Mouse (Mus musculus) intestine, postnatal 0 days (tissue): ENCODE measurements around the gene Epo. TPM values are rescaled to one million over a fixed set of nuclear protein-coding genes. Genes with fewer than 3 reads are reported as not detected.

Experiments used
- ATAC-seq: fragments of 200-750 bp; cut with Nextera tagmentation; 2 replicates; pipeline ENCODE4 v1.8.0; 2017; ENCODE audit warnings: mild to moderate bottlenecking, moderate TSS enrichment, moderate library complexity
- H3K27ac ChIP-seq: fragments of 300-500 bp; sonication (generic); 2 replicates; pipeline ENCODE4 v1.5.1; 2014; ENCODE audit warnings: mild to moderate bottlenecking, low read depth, low read length, moderate library complexity
- H3K27me3 ChIP-seq: fragments of 300-500 bp; sonication (generic); replicated peaks from 2 replicates; pipeline ENCODE4 v1.6.1; 2014; ENCODE audit warnings: low read length, mixed read lengths; ENCODE audit not compliant: control insufficient read depth, insufficient read depth
- H3K36me3 ChIP-seq: fragments of 300-500 bp; sonication (generic); 2 replicates; pipeline ENCODE4 v1.6.1; 2014; ENCODE audit warnings: mild to moderate bottlenecking, moderate library complexity; ENCODE audit not compliant: control insufficient read depth, insufficient read depth
- H3K4me1 ChIP-seq: fragments of 300-500 bp; sonication (generic); replicated peaks from 2 replicates; pipeline ENCODE4 v1.6.1; 2014; ENCODE audit warnings: antibody characterized with exemption, low read length, mixed read lengths; ENCODE audit not compliant: control insufficient read depth, insufficient read depth
- H3K4me2 ChIP-seq: fragments of 300-500 bp; sonication (generic); replicated peaks from 2 replicates; pipeline ENCODE4 v1.6.1; 2014; ENCODE audit warnings: low read depth, mild to moderate bottlenecking, moderate library complexity
- H3K4me3 ChIP-seq: fragments of 300-500 bp; sonication (generic); 2 replicates; pipeline ENCODE4 v1.5.1; 2014; ENCODE audit warnings: low read depth, low read length
- H3K9ac ChIP-seq: fragments of 300-500 bp; sonication (generic); 2 replicates; pipeline ENCODE4 v1.6.1; 2014; ENCODE audit warnings: mild to moderate bottlenecking, low read depth, low read length
- H3K9me3 ChIP-seq: fragments of 300-500 bp; sonication (generic); 2 replicates; pipeline ENCODE4 v1.6.1; 2016; ENCODE audit warnings: mixed run types; ENCODE audit not compliant: control insufficient read depth
- CTCF ChIP-seq: sonication (generic); IDR thresholded peaks from 2 replicates; pipeline ENCODE4 v1.5.1; 2016; ENCODE audit warnings: low read depth, mild to moderate bottlenecking, control low read depth, antibody characterized with exemption, moderate library complexity
- WGBS: fragments of 180-500 bp; shearing (Covaris S2); extraction: QIAGEN DNeasy Blood & Tissue Kit; methylation state at CpG from one replicate; pipeline ENCODE4 v1.1.7; 2014; 5-methylcytosine and 5-hydroxymethylcytosine counted together
- polyA plus RNA-seq: library from polyadenylated mRNA; unstranded; fragments of >200 nt; fragmentation: Nextera tagmentation; extraction: Ambion mirVana; gene quantifications from 2 replicates; pipeline ENCODE4 v1.2.1, GENCODE M21; 2015

Epo gene
- polyA plus RNA-seq, 1 experiment from 2014 or later = not detected

DNA sequence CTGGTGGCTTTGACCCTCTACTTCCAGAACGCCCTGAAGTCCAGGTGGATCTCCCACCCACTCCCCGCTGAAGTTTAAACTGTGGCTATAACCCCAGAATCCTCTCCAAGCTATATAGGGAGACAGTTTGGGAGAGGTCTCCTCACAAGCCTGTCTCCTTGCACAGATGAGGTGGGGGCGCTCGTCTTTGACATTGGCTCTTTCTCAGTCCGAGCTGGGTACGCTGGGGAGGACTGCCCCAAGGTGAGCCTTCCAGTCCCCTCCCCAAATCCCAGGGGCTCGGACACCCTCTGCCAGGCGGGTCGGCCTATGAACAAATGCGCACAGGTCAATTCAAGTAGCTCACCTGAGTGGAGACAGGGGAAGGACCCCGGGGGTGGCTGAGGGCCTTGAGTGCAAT, 20.9 kb upstream of the Epo start:
- H3K27ac ChIP-seq = no peak overlapping the region
- no peaks in the 10 kb centered on the region for H3K9me3 ChIP-seq
- H3K4me2 ChIP-seq = no peak overlapping the region
- H3K27me3 ChIP-seq = peaks cover 15% of the 10 kb centered on the region; the same call in 1 of the 2 replicates
- no peak for TF ChIP-seq CTCF
- ATAC-seq = peak; percentile 19; the same call in 1 of the 2 replicates
- H3K9ac ChIP-seq = no peak overlapping the region
- H3K4me1 ChIP-seq = no peaks in the 10 kb centered on the region
- H3K4me3 ChIP-seq = no peak overlapping the region
- no peaks in the 10 kb centered on the region for H3K36me3 ChIP-seq
- WGBS = 44% methylated on average over 11 of the region's 11 CpGs

DNA sequence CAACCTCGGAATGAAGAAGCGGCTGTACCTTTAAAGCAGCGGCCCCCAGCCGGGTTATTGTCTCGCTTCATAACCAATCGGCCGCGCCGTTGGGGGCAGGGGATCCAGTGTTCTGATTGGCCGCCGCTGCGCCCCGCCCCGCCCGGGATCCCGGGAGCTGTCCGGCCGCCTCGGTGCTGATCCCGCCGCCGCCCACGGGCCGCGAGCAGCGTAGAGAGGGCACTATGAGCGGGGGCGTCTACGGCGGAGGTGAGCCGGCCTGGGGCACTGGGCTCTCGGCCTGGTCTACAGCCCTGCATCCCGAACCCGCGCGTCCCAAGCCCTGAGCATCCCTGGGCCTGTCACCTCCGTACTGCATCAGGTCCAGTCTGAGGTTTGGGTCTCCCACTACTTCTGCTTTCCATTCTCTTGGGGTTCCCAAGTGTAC, 20.4 kb upstream of the Epo start, which contains the start of gene Actl6b:
Actl6b (plus strand) TSS at position 107 of the 427 bp plus-strand sequence.
- no peaks in the 10 kb centered on the region for H3K9me3 ChIP-seq
- H3K27ac ChIP-seq = no peak within 1 kb of the TSS
- no peak for TF ChIP-seq CTCF
- H3K4me1 ChIP-seq = no peaks in the 10 kb centered on the region
- ATAC-seq = peak; percentile 67
- peak within 1 kb of the TSS; percentile 42 for H3K4me2 ChIP-seq
- H3K36me3 ChIP-seq = no peaks in the 10 kb centered on the region
- no peak within 1 kb of the TSS for H3K4me3 ChIP-seq
- under 1% methylated on average over 37 of the region's 37 CpGs for WGBS
- no peak within 1 kb of the TSS for H3K9ac ChIP-seq
- H3K27me3 ChIP-seq = peaks cover 15% of the 10 kb centered on the region; the same call in 1 of the 2 replicates

DNA sequence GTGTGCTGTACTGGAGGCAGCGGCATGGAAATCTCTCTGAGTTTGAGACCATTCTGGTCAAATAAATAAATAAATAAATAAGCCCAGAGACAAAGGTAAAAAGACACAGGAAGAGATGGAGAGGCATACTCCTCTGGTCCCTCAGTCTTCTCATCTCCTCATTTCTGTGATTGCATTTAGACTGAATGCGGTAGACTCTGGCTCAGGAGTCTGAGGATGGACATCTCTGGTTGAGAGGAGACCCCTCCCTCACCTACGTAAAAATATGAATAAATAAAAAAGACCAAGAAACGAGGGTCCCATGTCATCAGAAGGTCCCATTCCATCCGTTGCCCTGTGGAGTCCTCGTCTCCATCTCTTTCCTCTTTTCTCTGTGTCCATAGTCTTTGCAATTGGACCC, 20.0 kb upstream of the Epo start:
- no peaks in the 10 kb centered on the region for H3K4me1 ChIP-seq
- no peaks in the 10 kb centered on the region for H3K36me3 ChIP-seq
- peak overlapping the region; percentile 42 for H3K4me2 ChIP-seq
- TF ChIP-seq CTCF = no peak
- H3K9ac ChIP-seq = no peak overlapping the region
- no peaks in the 10 kb centered on the region for H3K9me3 ChIP-seq
- 23% methylated on average over 6 of the region's 6 CpGs for WGBS
- ATAC-seq = no peak
- peaks cover 15% of the 10 kb centered on the region; the same call in 1 of the 2 replicates for H3K27me3 ChIP-seq
- no peak overlapping the region for H3K4me3 ChIP-seq
- no peak overlapping the region for H3K27ac ChIP-seq

- H3K9me3 ChIP-seq = no peaks in the 10 kb centered on the region
- no peak overlapping the region for H3K4me3 ChIP-seq
- 58% methylated on average over 5 of the region's 5 CpGs for WGBS
- no peak overlapping the region for H3K4me2 ChIP-seq
- peak; percentile 62 for TF ChIP-seq CTCF
- no peak overlapping the region for H3K27ac ChIP-seq
- no peaks in the 10 kb centered on the region for H3K4me1 ChIP-seq
- no peaks in the 10 kb centered on the region for H3K36me3 ChIP-seq
- no peak overlapping the region for H3K9ac ChIP-seq
- peaks cover 15% of the 10 kb centered on the region; the same call in 1 of the 2 replicates for H3K27me3 ChIP-seq
- ATAC-seq = no peak
Observed at GRCm38 (mm10) chr5:137551119-137551518, 18.1 kb upstream of the Epo start.

DNA sequence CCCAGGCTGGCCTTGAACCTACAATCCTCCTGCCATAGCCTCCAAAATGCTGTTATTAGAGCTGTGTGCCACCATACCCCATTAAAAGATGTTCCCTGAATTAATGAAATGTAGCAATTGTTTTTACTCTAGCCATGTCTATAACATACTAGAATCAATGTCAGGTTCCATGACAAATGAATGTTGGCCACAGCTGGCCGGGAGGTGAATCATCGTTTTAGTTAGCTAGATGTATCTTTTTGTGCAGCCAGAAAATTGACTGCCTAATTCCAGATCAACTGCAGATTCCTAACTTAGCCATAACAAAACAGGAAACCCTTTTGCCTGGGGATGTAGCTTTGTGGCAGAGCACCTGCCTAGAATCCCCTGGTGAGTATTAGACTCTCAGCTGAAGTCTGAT, 16.8 kb upstream of the Epo start:
- no peak overlapping the region for H3K4me2 ChIP-seq
- no peaks in the 10 kb centered on the region for H3K36me3 ChIP-seq
- ATAC-seq = no peak
- no peak overlapping the region for H3K4me3 ChIP-seq
- H3K4me1 ChIP-seq = no peaks in the 10 kb centered on the region
- H3K27me3 ChIP-seq = peaks cover 15% of the 10 kb centered on the region; the same call in 1 of the 2 replicates
- H3K27ac ChIP-seq = no peak overlapping the region
- WGBS = 72% methylated on average over 2 of the region's 2 CpGs
- no peaks in the 10 kb centered on the region for H3K9me3 ChIP-seq
- no peak for TF ChIP-seq CTCF
- H3K9ac ChIP-seq = no peak overlapping the region

GRCm38 (mm10) chr5:137545596-137545995, 12.6 kb upstream of the Epo start:
- Histone ChIP-seq H3K27ac (no peak overlapping the region), H3K9me3 (no peaks in the 10 kb centered on the region), H3K9ac (no peak overlapping the region), H3K4me2 (no peak overlapping the region), H3K36me3 (no peaks in the 10 kb centered on the region), H3K4me1 (no peaks in the 10 kb centered on the region), H3K27me3 (no peaks in the 10 kb centered on the region), H3K4me3 (no peak overlapping the region)
- no peak for ATAC-seq
- no peak for TF ChIP-seq CTCF
- WGBS = 73% methylated on average over 4 of the region's 4 CpGs

DNA sequence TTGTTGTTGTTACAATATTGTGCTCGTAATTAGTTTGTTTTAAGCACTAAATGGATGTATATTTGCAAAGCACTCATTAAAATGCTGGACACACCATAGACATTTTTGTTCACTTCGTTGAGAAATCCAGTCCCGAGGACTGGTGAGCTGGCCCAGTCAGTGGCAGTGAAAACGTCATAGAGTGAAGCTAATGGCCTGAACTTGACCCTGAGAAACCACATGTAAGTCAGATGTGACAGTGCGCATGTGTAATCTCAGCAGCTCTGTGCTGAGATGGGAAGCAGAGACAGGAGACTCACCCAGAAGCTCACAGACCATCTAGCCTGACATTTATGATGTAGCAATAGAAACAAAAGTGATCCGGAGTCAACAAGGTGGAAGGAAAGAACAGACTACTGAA, 11.9 kb upstream of the Epo start:
- Histone ChIP-seq H3K27me3 (no peaks in the 10 kb centered on the region), H3K9ac (no peak overlapping the region), H3K4me2 (no peak overlapping the region), H3K4me3 (no peak overlapping the region), H3K4me1 (no peaks in the 10 kb centered on the region), H3K27ac (no peak overlapping the region), H3K9me3 (no peaks in the 10 kb centered on the region), H3K36me3 (no peaks in the 10 kb centered on the region)
- WGBS = 60% methylated on average over 6 of the region's 6 CpGs
- TF ChIP-seq CTCF = no peak
- ATAC-seq = no peak
